Mouse (Mus musculus): ENCODE data around the gene B4galnt4.

DNA sequence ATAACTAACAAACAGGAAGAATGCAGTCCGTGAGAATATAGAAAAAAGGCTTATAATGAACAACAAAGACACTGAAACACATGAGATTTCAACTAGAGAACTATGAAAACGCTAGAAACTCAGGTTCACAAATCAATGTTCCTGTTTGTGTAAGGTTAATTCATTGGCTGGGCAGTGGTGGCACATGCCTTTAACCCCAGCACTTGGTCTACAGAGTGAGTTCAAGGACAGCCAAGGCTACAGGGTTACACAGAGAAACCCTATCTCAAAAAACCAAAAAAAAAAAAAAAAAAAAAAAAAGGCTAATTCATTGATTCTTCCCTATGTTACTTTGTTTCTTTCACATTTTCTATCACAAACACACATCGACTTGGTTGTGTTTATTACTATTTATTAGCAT is 59.7 kb downstream of the B4galnt4 start:
- TF ChIP-seq POLR2A (IDR thresholded peaks at IDR 0.05; ENCODE audit: insufficient read depth, low read length), result no peak
- TF ChIP-seq CTCF (IDR thresholded peaks at IDR 0.05; ENCODE audit: low read depth, low read length), result no peak
- no peak for TF ChIP-seq EP300 (IDR thresholded peaks at IDR 0.05; ENCODE audit: insufficient read depth, low read depth, low read length)

Data from ES-Bruce4 (cell line).